Comparison of ENCODE assay signal across 8 mouse cellular contexts in genomic region chr19:46045696-46046311, GRCm38 (mm10). TPM values are rescaled to one million over a fixed set of nuclear protein-coding genes. Genes with fewer than 3 reads are reported as not detected.
DNase-seq lines count a peak whose midpoint lies in the region; ATAC-seq and TF ChIP-seq lines count a peak whose summit lies in the region.

No protein-coding gene starts in this region.

- peak; percentile 49 for ATAC-seq in hindbrain, embryonic 15.5 days (ENCODE audit: low FRiP score, low read depth)
- ATAC-seq in limb, embryonic 14.5 days (ENCODE audit: low FRiP score, low read depth): peak; percentile 53
- peak; percentile 18 for ATAC-seq in midbrain, embryonic 13.5 days
- ATAC-seq in stomach, postnatal 0 days (ENCODE audit: low FRiP score, low TSS enrichment): peak; percentile 64

- no peaks in the 10 kb centered on the region for H3K36me3 ChIP-seq in spleen, adult 2 months (ENCODE audit: control insufficient read depth, insufficient read depth, low read length)
- no peaks in the 10 kb centered on the region for H3K36me3 ChIP-seq in hindbrain, embryonic 15.5 days
- H3K36me3 ChIP-seq in limb, embryonic 14.5 days (ENCODE audit: control insufficient read depth, insufficient read depth, low read length): no peaks in the 10 kb centered on the region
- H3K36me3 ChIP-seq in midbrain, embryonic 13.5 days: no peaks in the 10 kb centered on the region
- H3K36me3 ChIP-seq in stomach, postnatal 0 days (ENCODE audit: control insufficient read depth, insufficient read depth, low read length): no peaks in the 10 kb centered on the region

- H3K9me3 ChIP-seq in hindbrain, embryonic 15.5 days: no peaks in the 10 kb centered on the region
- H3K9me3 ChIP-seq in limb, embryonic 14.5 days (ENCODE audit: control insufficient read depth, low read length): no peaks in the 10 kb centered on the region
- no peaks in the 10 kb centered on the region for H3K9me3 ChIP-seq in midbrain, embryonic 13.5 days
- no peaks in the 10 kb centered on the region for H3K9me3 ChIP-seq in stomach, postnatal 0 days (ENCODE audit: control insufficient read depth, low read length)

- H3K27ac ChIP-seq in spleen, adult 2 months (ENCODE audit: insufficient read depth, low read length): peak overlapping the region; percentile 94
- H3K27ac ChIP-seq in cerebellum, adult 2 months (ENCODE audit: insufficient read depth, low read length): peak overlapping the region; percentile 95
- H3K27ac ChIP-seq in hindbrain, embryonic 15.5 days (replicated peaks): peak overlapping the region; percentile 98
- H3K27ac ChIP-seq in limb, embryonic 14.5 days (replicated peaks; ENCODE audit: low read depth, low read length): peak overlapping the region; percentile 96
- peak overlapping the region; percentile 98 for H3K27ac ChIP-seq in midbrain, embryonic 13.5 days
- H3K27ac ChIP-seq in stomach, postnatal 0 days (replicated peaks): peak overlapping the region; percentile 99

- H3K9ac ChIP-seq in hindbrain, embryonic 15.5 days: peak overlapping the region; percentile 98
- peak overlapping the region; percentile 87 for H3K9ac ChIP-seq in limb, embryonic 14.5 days (ENCODE audit: low read depth, low read length, severe bottlenecking)
- H3K9ac ChIP-seq in midbrain, embryonic 13.5 days (replicated peaks): peak overlapping the region; percentile 99
- H3K9ac ChIP-seq in stomach, postnatal 0 days (ENCODE audit: low read length): peak overlapping the region; percentile 98

- 3% methylated on average over 7 of the region's 7 CpGs for WGBS in spleen, adult 2 months
- WGBS in cerebellum, adult 2 months: 2% methylated on average over 7 of the region's 7 CpGs
- 0% methylated on average over 7 of the region's 7 CpGs for WGBS in hindbrain, embryonic 15.5 days
- WGBS in limb, embryonic 14.5 days: 1% methylated on average over 6 of the region's 7 CpGs
- 0% methylated on average over 7 of the region's 7 CpGs for WGBS in midbrain, embryonic 13.5 days
- 0% methylated on average over 6 of the region's 7 CpGs for WGBS in stomach, postnatal 0 days

- TF ChIP-seq CTCF in spleen, adult 2 months (IDR thresholded peaks at IDR 0.05; ENCODE audit: extremely low read depth, insufficient read depth, insufficient read length, insufficient replicate concordance): no peak
- no peak for TF ChIP-seq CTCF in cerebellum, adult 2 months (IDR thresholded peaks at IDR 0.05; ENCODE audit: borderline replicate concordance, insufficient read depth, low read depth, low read length)
- TF ChIP-seq CTCF in stomach, postnatal 0 days (IDR thresholded peaks at IDR 0.05; ENCODE audit: low read depth): peak; percentile 9; the same call in 1 of the 2 replicates

- peak overlapping the region; percentile 81 for H3K4me3 ChIP-seq in spleen, adult 2 months (ENCODE audit: extremely low read depth, insufficient read depth, insufficient read length)
- H3K4me3 ChIP-seq in cerebellum, adult 2 months (replicated peaks; ENCODE audit: insufficient read depth, low read depth, low read length): peak overlapping the region; percentile 86
- H3K4me3 ChIP-seq in hindbrain, embryonic 15.5 days: peak overlapping the region; percentile 98
- peak overlapping the region; percentile 78 for H3K4me3 ChIP-seq in limb, embryonic 14.5 days (replicated peaks; ENCODE audit: low read length)
- H3K4me3 ChIP-seq in midbrain, embryonic 13.5 days (replicated peaks): peak overlapping the region; percentile 97
- peak overlapping the region; percentile 90 for H3K4me3 ChIP-seq in stomach, postnatal 0 days (ENCODE audit: low read depth, low read length)

- no peaks in the 10 kb centered on the region for H3K27me3 ChIP-seq in spleen, adult 2 months (ENCODE audit: control insufficient read depth, insufficient read depth, low read length)
- no peaks in the 10 kb centered on the region for H3K27me3 ChIP-seq in cerebellum, adult 2 months (ENCODE audit: control insufficient read depth, insufficient read depth, low read length)
- no peaks in the 10 kb centered on the region for H3K27me3 ChIP-seq in hindbrain, embryonic 15.5 days
- H3K27me3 ChIP-seq in limb, embryonic 14.5 days (ENCODE audit: control insufficient read depth, insufficient read depth, low read length): no peaks in the 10 kb centered on the region
- no peaks in the 10 kb centered on the region for H3K27me3 ChIP-seq in midbrain, embryonic 13.5 days
- H3K27me3 ChIP-seq in stomach, postnatal 0 days (ENCODE audit: control insufficient read depth, insufficient read depth, low read length): no peaks in the 10 kb centered on the region

- H3K4me1 ChIP-seq in spleen, adult 2 months (ENCODE audit: control insufficient read depth, insufficient read depth, insufficient read length): peaks cover 34% of the 10 kb centered on the region
- peaks cover 15% of the 10 kb centered on the region; the same call in 1 of the 2 replicates for H3K4me1 ChIP-seq in cerebellum, adult 2 months (ENCODE audit: control insufficient read depth, insufficient read depth, low read length)
- peaks cover 54% of the 10 kb centered on the region for H3K4me1 ChIP-seq in hindbrain, embryonic 15.5 days (replicated peaks)
- peaks cover 46% of the 10 kb centered on the region for H3K4me1 ChIP-seq in limb, embryonic 14.5 days (ENCODE audit: control insufficient read depth, insufficient read depth, low read length)
- peaks cover 50% of the 10 kb centered on the region for H3K4me1 ChIP-seq in midbrain, embryonic 13.5 days (replicated peaks)
- peaks cover 17% of the 10 kb centered on the region for H3K4me1 ChIP-seq in stomach, postnatal 0 days (replicated peaks; ENCODE audit: control insufficient read depth, insufficient read depth)

- TF ChIP-seq POLR2A in spleen, adult 2 months (IDR thresholded peaks at IDR 0.05; ENCODE audit: low read depth, low read length): no peak
- no peak for TF ChIP-seq POLR2A in cerebellum, adult 2 months (IDR thresholded peaks at IDR 0.05; ENCODE audit: borderline replicate concordance, insufficient read depth, low read length)
- no peak for TF ChIP-seq POLR2A in limb, embryonic 14.5 days (IDR thresholded peaks at IDR 0.05; ENCODE audit: borderline replicate concordance, extremely low read depth, insufficient read depth, insufficient read length)

- no peak for DNase-seq in spleen, adult 2 months (ENCODE audit: low read depth in 1 of 2, low spot score in 2 of 2)
- no peak for DNase-seq in spleen, postnatal 14 days (ENCODE audit: low spot score in 2 of 2)
- DNase-seq in cerebellum, adult 2 months: peak in 1 of 2 experiments; percentile 64
- peak; percentile 25 to 45 for DNase-seq in frontal cortex, postnatal 25 days (ENCODE audit: low spot score in 2 of 2)
- peak; percentile 85 for DNase-seq in limb, embryonic 14.5 days (ENCODE audit: low spot score)
- DNase-seq in stomach, postnatal 0 days (ENCODE audit: low spot score): peak; percentile 66

- peak overlapping the region; percentile 96 for H3K4me2 ChIP-seq in hindbrain, embryonic 15.5 days
- H3K4me2 ChIP-seq in limb, embryonic 14.5 days (replicated peaks; ENCODE audit: low read depth, low read length, severe bottlenecking): peak overlapping the region; percentile 99
- H3K4me2 ChIP-seq in midbrain, embryonic 13.5 days (replicated peaks): peak overlapping the region; percentile 100
- H3K4me2 ChIP-seq in stomach, postnatal 0 days (replicated peaks; ENCODE audit: low read depth): peak overlapping the region; percentile 66

- TF ChIP-seq EP300 in stomach, postnatal 0 days (optimal IDR thresholded peaks at IDR 0.05): no peak

RNA-seq across cellular contexts. Expression of gene Ldb1, which starts 0.8 kb away (rescaled TPM):
- 224 and 270 TPM in 2 replicates for polyA plus RNA-seq in spleen, adult 2 months (2012; rRNA removed)
- polyA plus RNA-seq in cerebellum, adult 2 months (2012; rRNA removed): 159 and 169 TPM in 2 replicates
- polyA plus RNA-seq in hindbrain, embryonic 15.5 days (2015; fragmentation: Nextera tagmentation; extraction: Ambion mirVana): 103 and 111 TPM in 2 replicates
- 412 and 480 TPM in 2 replicates for polyA plus RNA-seq in limb, embryonic 14.5 days (2012; rRNA removed)
- polyA plus RNA-seq in limb, embryonic 14.5 days (2014; fragmentation: Nextera tagmentation; extraction: Ambion mirVana): 93.8 and 108 TPM in 2 replicates
- 121 and 140 TPM in 2 replicates for polyA plus RNA-seq in midbrain, embryonic 13.5 days (2015; fragmentation: Nextera tagmentation; extraction: Ambion mirVana)
- polyA plus RNA-seq in stomach, postnatal 0 days (2015; fragmentation: Nextera tagmentation; extraction: Ambion mirVana): 50.1 and 54.9 TPM in 2 replicates

RNA-seq across cellular contexts. Expression of gene Pprc1, which starts 1.1 kb away (rescaled TPM):
- polyA plus RNA-seq in spleen, adult 2 months (2012; rRNA removed): 28.5 and 30.7 TPM in 2 replicates
- 16.9 and 18.1 TPM in 2 replicates for polyA plus RNA-seq in cerebellum, adult 2 months (2012; rRNA removed)
- polyA plus RNA-seq in hindbrain, embryonic 15.5 days (2015; fragmentation: Nextera tagmentation; extraction: Ambion mirVana): 23.4 and 24.0 TPM in 2 replicates
- 61.5 and 76.4 TPM in 2 replicates for polyA plus RNA-seq in limb, embryonic 14.5 days (2012; rRNA removed)
- 40.5 and 50.5 TPM in 2 replicates for polyA plus RNA-seq in limb, embryonic 14.5 days (2014; fragmentation: Nextera tagmentation; extraction: Ambion mirVana)
- polyA plus RNA-seq in midbrain, embryonic 13.5 days (2015; fragmentation: Nextera tagmentation; extraction: Ambion mirVana): 20.5 and 21.8 TPM in 2 replicates
- polyA plus RNA-seq in stomach, postnatal 0 days (2015; fragmentation: Nextera tagmentation; extraction: Ambion mirVana): 8.6 and 10.7 TPM in 2 replicates

RNA-seq across cellular contexts. Expression of gene Nolc1, which starts 29.9 kb away (rescaled TPM):
- polyA plus RNA-seq in spleen, adult 2 months (2012; rRNA removed): 10.3 TPM in 2 replicates
- polyA plus RNA-seq in cerebellum, adult 2 months (2012; rRNA removed): 38.8 and 38.9 TPM in 2 replicates
- polyA plus RNA-seq in hindbrain, embryonic 15.5 days (2015; fragmentation: Nextera tagmentation; extraction: Ambion mirVana): 63.1 and 64.7 TPM in 2 replicates
- 40.5 and 64.1 TPM in 2 replicates for polyA plus RNA-seq in limb, embryonic 14.5 days (2012; rRNA removed)
- polyA plus RNA-seq in limb, embryonic 14.5 days (2014; fragmentation: Nextera tagmentation; extraction: Ambion mirVana): 73.5 and 74.7 TPM in 2 replicates
- polyA plus RNA-seq in midbrain, embryonic 13.5 days (2015; fragmentation: Nextera tagmentation; extraction: Ambion mirVana): 82.9 and 85.4 TPM in 2 replicates
- polyA plus RNA-seq in stomach, postnatal 0 days (2015; fragmentation: Nextera tagmentation; extraction: Ambion mirVana): 36.1 and 36.5 TPM in 2 replicates

RNA-seq across cellular contexts. Expression of gene Hps6, which starts 42.5 kb away (rescaled TPM):
- 7.4 and 8.8 TPM in 2 replicates for polyA plus RNA-seq in spleen, adult 2 months (2012; rRNA removed)
- 7.2 and 8.4 TPM in 2 replicates for polyA plus RNA-seq in cerebellum, adult 2 months (2012; rRNA removed)
- polyA plus RNA-seq in hindbrain, embryonic 15.5 days (2015; fragmentation: Nextera tagmentation; extraction: Ambion mirVana): 4.2 and 5.0 TPM in 2 replicates
- polyA plus RNA-seq in limb, embryonic 14.5 days (2012; rRNA removed): 4.2 and 5.1 TPM in 2 replicates
- 5.6 and 6.0 TPM in 2 replicates for polyA plus RNA-seq in limb, embryonic 14.5 days (2014; fragmentation: Nextera tagmentation; extraction: Ambion mirVana)
- 2.0 TPM in 2 replicates for polyA plus RNA-seq in midbrain, embryonic 13.5 days (2015; fragmentation: Nextera tagmentation; extraction: Ambion mirVana)
- polyA plus RNA-seq in stomach, postnatal 0 days (2015; fragmentation: Nextera tagmentation; extraction: Ambion mirVana): 4.9 and 5.1 TPM in 2 replicates

RNA-seq across cellular contexts. Expression of gene Armh3, which starts 47.5 kb away (rescaled TPM):
- polyA plus RNA-seq in spleen, adult 2 months (2012; rRNA removed): 5.6 TPM in 2 replicates
- 17.7 and 18.2 TPM in 2 replicates for polyA plus RNA-seq in cerebellum, adult 2 months (2012; rRNA removed)
- polyA plus RNA-seq in hindbrain, embryonic 15.5 days (2015; fragmentation: Nextera tagmentation; extraction: Ambion mirVana): 23.1 TPM in 2 replicates
- polyA plus RNA-seq in limb, embryonic 14.5 days (2012; rRNA removed): 13.7 and 15.6 TPM in 2 replicates
- 13.6 and 15.7 TPM in 2 replicates for polyA plus RNA-seq in limb, embryonic 14.5 days (2014; fragmentation: Nextera tagmentation; extraction: Ambion mirVana)
- polyA plus RNA-seq in midbrain, embryonic 13.5 days (2015; fragmentation: Nextera tagmentation; extraction: Ambion mirVana): 22.1 and 23.4 TPM in 2 replicates
- polyA plus RNA-seq in stomach, postnatal 0 days (2015; fragmentation: Nextera tagmentation; extraction: Ambion mirVana): 7.5 and 8.2 TPM in 2 replicates

Comparison
In these comparisons a context has a peak if more than half of its experiments do, and no peak if none do; other contexts are left out.
1. DNase-seq: peak in frontal cortex, postnatal 25 days (2 of 2), limb, embryonic 14.5 days (single experiment) and stomach, postnatal 0 days (single experiment); none in spleen, adult 2 months (0 of 2) and spleen, postnatal 14 days (0 of 2).
2. Peak in every context shown above with its lines, with median percentiles within 50 percentile points of each other: H3K27ac ChIP-seq, H3K4me3 ChIP-seq, ATAC-seq, H3K4me2 ChIP-seq and H3K9ac ChIP-seq.